Mouse (Mus musculus) embryonic fibroblast, embryonic 13.5 days (primary cell): Measurements from ENCODE around the gene Tmem136. TPM values are rescaled to one million over a fixed set of nuclear protein-coding genes. Genes with fewer than 3 reads are reported as not detected.

Experiments used
- H3K27ac ChIP-seq: 2 replicates; pipeline ENCODE4 v1.5.1; 2012; ENCODE audit warnings: low read length, control low read depth, inconsistent platforms; ENCODE audit not compliant: insufficient read depth
- H3K4me1 ChIP-seq: 2 replicates; pipeline ENCODE4 v1.6.1; 2011; ENCODE audit warnings: low read length; ENCODE audit not compliant: control insufficient read depth, insufficient read depth
- H3K4me3 ChIP-seq: 2 replicates; pipeline ENCODE4 v1.5.1; 2011; ENCODE audit warnings: mild to moderate bottlenecking, control low read depth, low read length; ENCODE audit not compliant: insufficient read depth
- CTCF ChIP-seq: IDR thresholded peaks from 2 replicates; pipeline ENCODE4 v1.5.1; 2011; ENCODE audit warnings: mild to moderate bottlenecking, control low read depth, low read length, moderate library complexity, borderline replicate concordance; ENCODE audit not compliant: insufficient read depth
- POLR2A ChIP-seq: IDR thresholded peaks from 2 replicates; pipeline ENCODE4 v1.6.1; 2011; ENCODE audit warnings: low read depth, mild to moderate bottlenecking, control low read depth, low read length, moderate library complexity
- polyA plus RNA-seq: library from polyadenylated mRNA; stranded (reverse); fragments of >200 nt; gene quantifications from 2 replicates; pipeline ENCODE4 v1.2.4, GENCODE M21; 2011; ENCODE audit warnings: low read depth; ENCODE audit not compliant: missing spikeins, insufficient read length

Gene Tmem136
- polyA plus RNA-seq, 1 experiment = 6.6 TPM

GRCm38 (mm10) chr9:43108721-43109120 is 7.6 kb downstream of the Tmem136 start:
- no peak overlapping the region for H3K4me3 ChIP-seq
- H3K27ac ChIP-seq = no peak overlapping the region
- no peak for TF ChIP-seq POLR2A
- TF ChIP-seq CTCF = no peak
- peaks cover 2% of the 10 kb centered on the region for H3K4me1 ChIP-seq

GRCm38 (mm10) chr9:43108081-43108480 is 8.3 kb downstream of the Tmem136 start:
- TF ChIP-seq POLR2A (no peak), CTCF (no peak)
- Histone ChIP-seq H3K4me3 (no peak overlapping the region), H3K27ac (no peak overlapping the region), H3K4me1 (peaks cover 4% of the 10 kb centered on the region)

- Histone ChIP-seq H3K27ac (peak overlapping the region; percentile 35), H3K4me1 (peaks cover 4% of the 10 kb centered on the region), H3K4me3 (no peak overlapping the region)
- no peak for TF ChIP-seq POLR2A
- TF ChIP-seq CTCF = no peak
Observed at GRCm38 (mm10) chr9:43107555-43107954, 8.8 kb downstream of the Tmem136 start.

GRCm38 (mm10) chr9:43107187-43107517 is 9.2 kb downstream of the Tmem136 start, which contains the start of gene Arhgef12:
Gene Arhgef12, minus strand, starts transcription at chr9:43107239.
- peak within 1 kb of the TSS; percentile 56 for H3K4me3 ChIP-seq
- TF ChIP-seq CTCF (no peak), POLR2A (no peak)

GRCm38 (mm10) chr9:43106426-43107186 is 9.8 kb downstream of the Tmem136 start:
- TF ChIP-seq POLR2A = no peak
- Histone ChIP-seq H3K4me3 (peak overlapping the region; percentile 56), H3K27ac (peak overlapping the region; percentile 69), H3K4me1 (peaks cover 6% of the 10 kb centered on the region)

More at GRCm38 (mm10) chr9:43107187-43107517, 9.2 kb downstream of the Tmem136 start, which contains the start of gene Arhgef12:
- Histone ChIP-seq H3K4me1 (peaks cover 4% of the 10 kb centered on the region), H3K27ac (peak within 1 kb of the TSS; percentile 69)

GRCm38 (mm10) chr9:43105664-43106361 is 10.6 kb downstream of the Tmem136 start:
- H3K4me1 ChIP-seq = peaks cover 6% of the 10 kb centered on the region
- peak overlapping the region; percentile 71 for H3K27ac ChIP-seq
- H3K4me3 ChIP-seq = peak overlapping the region; percentile 87
- TF ChIP-seq POLR2A (peak; percentile 43; the same call in 1 of the 2 replicates), CTCF (no peak)

GRCm38 (mm10) chr9:43104873-43105663 is 11.3 kb downstream of the Tmem136 start:
- Histone ChIP-seq H3K27ac (peak overlapping the region; percentile 71), H3K4me3 (peak overlapping the region; percentile 87), H3K4me1 (peaks cover 6% of the 10 kb centered on the region)
- no peak for TF ChIP-seq CTCF
- no peak for TF ChIP-seq POLR2A

- Histone ChIP-seq H3K4me3 (peak overlapping the region; percentile 87), H3K4me1 (peaks cover 6% of the 10 kb centered on the region), H3K27ac (no peak overlapping the region)
- TF ChIP-seq CTCF = no peak
- no peak for TF ChIP-seq POLR2A
Observed at GRCm38 (mm10) chr9:43104526-43104872, 11.9 kb downstream of the Tmem136 start.

GRCm38 (mm10) chr9:43103675-43104299 is 12.6 kb downstream of the Tmem136 start:
- Histone ChIP-seq H3K4me1 (peaks cover 7% of the 10 kb centered on the region), H3K27ac (no peak overlapping the region), H3K4me3 (peak overlapping the region; percentile 87)
- TF ChIP-seq POLR2A (no peak), CTCF (no peak)
